ENCODE assay signal across 22 mouse cellular contexts in the genomic region with DNA sequence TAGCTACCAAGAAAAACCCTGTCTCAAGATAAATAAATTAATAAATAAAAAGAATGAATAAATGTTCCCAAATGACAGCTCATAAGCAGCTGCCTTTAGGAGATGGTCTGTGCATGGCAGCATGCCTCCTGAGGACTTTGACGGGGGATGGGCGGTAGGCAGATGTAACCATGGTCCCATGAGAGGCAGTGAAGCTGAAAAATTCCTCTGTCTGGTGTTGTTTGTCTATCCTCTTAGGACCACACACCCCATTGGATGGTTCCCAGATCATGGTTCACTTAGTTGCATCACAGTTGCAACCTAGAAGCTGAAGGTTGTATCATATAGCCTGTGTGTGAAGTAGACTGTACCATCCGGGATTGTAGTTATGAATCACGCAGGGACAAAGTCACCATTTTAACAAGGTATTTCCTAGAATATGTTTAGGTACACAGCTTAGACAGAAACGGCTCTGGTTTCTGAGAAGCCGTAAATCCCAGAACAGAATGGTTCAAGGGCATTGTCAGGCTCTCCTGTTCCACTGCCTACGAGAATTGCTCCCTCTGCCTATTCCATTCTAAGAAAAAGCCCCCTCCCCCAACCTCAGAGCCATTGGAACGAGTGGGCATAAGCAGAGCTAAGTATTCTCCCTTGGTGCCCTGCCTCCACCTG. TPM values are rescaled to one million over a fixed set of nuclear protein-coding genes. Genes with fewer than 3 reads are reported as not detected.
A peak's percentile ranks its signal among the peaks of the same experiment; 100 is the strongest.
DNase-seq lines count a peak whose midpoint lies in the region; ATAC-seq and TF ChIP-seq lines count a peak whose summit lies in the region.
"Had no signal": no experiment of that assay in that cellular context is flagged by ENCODE, and none has a peak within 500 bp of the region (broad histone marks: within the 10 kb centered on the region; RNA-seq: fewer than 3 reads in every experiment).

No protein-coding gene starts in this region.

- no peak for TF ChIP-seq EP300 in liver, embryonic 14.5 days (IDR thresholded peaks at IDR 0.05; ENCODE audit: low read depth)

- TF ChIP-seq CTCF in liver, embryonic 14.5 days (IDR thresholded peaks at IDR 0.05; ENCODE audit: low read depth), result no peak

- no peak overlapping the region for H3K4me2 ChIP-seq in liver, embryonic 14.5 days (ENCODE audit: low read depth)
- no peak overlapping the region for H3K4me2 ChIP-seq in liver, embryonic 11.5 days
- no peak overlapping the region for H3K4me2 ChIP-seq in intestine, embryonic 15.5 days (replicated peaks)
- H3K4me2 ChIP-seq: embryonic facial prominence, embryonic 13.5 days; forebrain, embryonic 13.5 days; heart, embryonic 11.5 days; hindbrain, embryonic 15.5 days; limb, embryonic 13.5 days; liver, embryonic 15.5 days had no signal

- ATAC-seq in liver, embryonic 14.5 days (ENCODE audit: insufficient read depth), result 0 out of 2 replicates have a peak, but pooled peaks have one; percentile 22
- no peak for ATAC-seq in liver, embryonic 11.5 days (replicated peaks; ENCODE audit: low FRiP score)
- ATAC-seq in intestine, embryonic 15.5 days, result no peak
- ATAC-seq: CD4-positive, CD25-positive, alpha-beta regulatory T cell, adult 4 months; forebrain, embryonic 13.5 days had no signal

- H3K27me3 ChIP-seq in heart, embryonic 10.5 days (ENCODE audit: insufficient read depth, poor library complexity, severe bottlenecking), result peaks cover 44% of the 10 kb centered on the region; the same call in 1 of the 2 replicates
- no peaks in the 10 kb centered on the region for H3K27me3 ChIP-seq in liver, embryonic 14.5 days (ENCODE audit: control insufficient read depth, insufficient read depth, low read length)
- no peaks in the 10 kb centered on the region for H3K27me3 ChIP-seq in liver, embryonic 11.5 days (replicated peaks; ENCODE audit: control insufficient read depth, insufficient read depth, low read length)
- H3K27me3 ChIP-seq in intestine, embryonic 15.5 days (replicated peaks), result 0 out of 2 replicates have a peak, but pooled peaks cover 3% of the 10 kb centered on the region
- H3K27me3 ChIP-seq: hindbrain, embryonic 15.5 days had no signal

- H3K9ac ChIP-seq in liver, embryonic 14.5 days (replicated peaks), result no peak overlapping the region
- H3K9ac ChIP-seq in liver, embryonic 11.5 days (ENCODE audit: low read depth, low read length), result no peak overlapping the region
- H3K9ac ChIP-seq in intestine, embryonic 15.5 days, result no peak overlapping the region
- H3K9ac ChIP-seq: embryonic facial prominence, embryonic 13.5 days; forebrain, embryonic 13.5 days; hindbrain, embryonic 15.5 days; limb, embryonic 13.5 days; liver, embryonic 15.5 days had no signal

- no peak overlapping the region for H3K4me3 ChIP-seq in heart, embryonic 10.5 days
- no peak overlapping the region for H3K4me3 ChIP-seq in liver, embryonic 14.5 days (ENCODE audit: insufficient read depth in 1 of 2, low read depth in 2 of 2, low read length in 2 of 2)
- H3K4me3 ChIP-seq in liver, embryonic 11.5 days (ENCODE audit: low read depth, low read length), result no peak overlapping the region
- no peak overlapping the region for H3K4me3 ChIP-seq in intestine, embryonic 15.5 days (replicated peaks)
- H3K4me3 ChIP-seq: embryonic facial prominence, embryonic 13.5 days; forebrain, embryonic 13.5 days; hindbrain, embryonic 15.5 days; layer of hippocampus, adult 2 months; limb, embryonic 13.5 days; liver, embryonic 15.5 days; midbrain, embryonic 10.5 days had no signal

- H3K4me1 ChIP-seq in heart, embryonic 10.5 days, result peaks cover 16% of the 10 kb centered on the region
- H3K4me1 ChIP-seq in liver, embryonic 14.5 days (replicated peaks; ENCODE audit: control insufficient read depth in 2 of 2, insufficient read depth in 2 of 2, low read length in 1 of 2), result 0 out of 4 replicates have a peak, but pooled peaks cover 0 to 4% of the 10 kb centered on the region in 2 experiments
- H3K4me1 ChIP-seq in liver, embryonic 11.5 days (replicated peaks; ENCODE audit: control insufficient read depth, insufficient read depth, low read length), result no peaks in the 10 kb centered on the region
- peaks cover 9% of the 10 kb centered on the region; the same call in 1 of the 2 replicates for H3K4me1 ChIP-seq in intestine, embryonic 15.5 days (replicated peaks)

- H3K27ac ChIP-seq in heart, embryonic 10.5 days, result no peak overlapping the region
- no peak overlapping the region for H3K27ac ChIP-seq in liver, embryonic 14.5 days
- H3K27ac ChIP-seq in liver, embryonic 11.5 days (ENCODE audit: low read depth, low read length), result no peak overlapping the region
- H3K27ac ChIP-seq in intestine, embryonic 15.5 days, result no peak overlapping the region
- H3K27ac ChIP-seq: embryonic facial prominence, embryonic 13.5 days; forebrain, embryonic 13.5 days; hindbrain, embryonic 15.5 days; layer of hippocampus, adult 2 months; limb, embryonic 13.5 days; liver, embryonic 15.5 days; midbrain, embryonic 10.5 days had no signal

- H3K9me3 ChIP-seq in heart, embryonic 10.5 days, result no peaks in the 10 kb centered on the region
- H3K9me3 ChIP-seq in liver, embryonic 14.5 days (ENCODE audit: control insufficient read depth, low read length), result no peaks in the 10 kb centered on the region
- H3K9me3 ChIP-seq in liver, embryonic 11.5 days (ENCODE audit: control insufficient read depth, low read length), result no peaks in the 10 kb centered on the region
- H3K9me3 ChIP-seq in intestine, embryonic 15.5 days, result no peaks in the 10 kb centered on the region
- H3K9me3 ChIP-seq: embryonic facial prominence, embryonic 13.5 days; forebrain, embryonic 13.5 days; hindbrain, embryonic 15.5 days; limb, embryonic 13.5 days; liver, embryonic 15.5 days; midbrain, embryonic 10.5 days had no signal

- DNase-seq in adrenal gland, adult 2 months, result peak; percentile 10
- DNase-seq in adrenal gland, postnatal 25 days, result no peak
- peak; percentile 60 for DNase-seq in heart, embryonic 10.5 days (ENCODE audit: low spot score)
- DNase-seq in heart, adult 18-20 months, result no peak
- DNase-seq in liver, embryonic 14.5 days (ENCODE audit: low read depth in 3 of 3, low spot score in 3 of 3), result no peak
- no peak for DNase-seq in liver, embryonic 11.5 days (ENCODE audit: low spot score)
- DNase-seq in retina, postnatal 1 day, result peak; percentile 64
- DNase-seq: adrenal gland, adult 8-10 months; cerebellum, adult 8-10 months; gastrocnemius, postnatal 36 days; kidney, postnatal 14 days; right cerebral cortex, postnatal 14 days had no signal

- WGBS in heart, embryonic 10.5 days, result 74% methylated on average over 8 of the region's 8 CpGs
- 60% methylated on average over 8 of the region's 8 CpGs for WGBS in liver, embryonic 14.5 days (ENCODE audit: insufficient replicate concordance)
- WGBS in liver, embryonic 11.5 days, result 79% methylated on average over 8 of the region's 8 CpGs
- 73% methylated on average over 8 of the region's 8 CpGs for WGBS in intestine, embryonic 15.5 days

- H3K36me3 ChIP-seq in heart, embryonic 10.5 days, result no peaks in the 10 kb centered on the region
- no peaks in the 10 kb centered on the region for H3K36me3 ChIP-seq in liver, embryonic 14.5 days (replicated peaks; ENCODE audit: control insufficient read depth, insufficient read depth, low read depth)
- H3K36me3 ChIP-seq in liver, embryonic 11.5 days (ENCODE audit: control insufficient read depth, insufficient read depth, low read length), result no peaks in the 10 kb centered on the region
- no peaks in the 10 kb centered on the region for H3K36me3 ChIP-seq in intestine, embryonic 15.5 days
- H3K36me3 ChIP-seq: embryonic facial prominence, embryonic 13.5 days; hindbrain, embryonic 15.5 days; limb, embryonic 13.5 days; liver, embryonic 15.5 days; midbrain, embryonic 10.5 days had no signal

RNA-seq across cellular contexts. Expression of gene Basp1, which starts 29.7 kb away (rescaled TPM):
- total RNA-seq in adrenal gland, adult 2 months (2021), result 1 to 10 TPM; 6.6 to 8.1 TPM
- polyA plus RNA-seq in adrenal gland, adult 2 months (2012; rRNA removed), result 2.4 and 4.2 TPM in 2 replicates
- 5.2 and 5.8 TPM in 2 replicates for total RNA-seq in adrenal gland, postnatal 25 days (2021)
- polyA plus RNA-seq in heart, embryonic 10.5 days (2016; fragmentation: Nextera tagmentation; extraction: Ambion mirVana), result 8.8 and 22.0 TPM in 2 replicates
- 1 to 10 TPM; 1.0 to 2.9 TPM for total RNA-seq in heart, adult 18-20 months (2021)
- polyA plus RNA-seq in liver, embryonic 14.5 days (2012; rRNA removed), result 2.7 and 3.8 TPM in 2 replicates
- polyA plus RNA-seq in liver, embryonic 14.5 days (2014; fragmentation: Nextera tagmentation; extraction: Ambion mirVana), result 1.6 and 1.7 TPM in 2 replicates
- 12.8 and 13.2 TPM in 2 replicates for polyA plus RNA-seq in liver, embryonic 11.5 days (2014; fragmentation: Nextera tagmentation; extraction: Ambion mirVana)
- polyA plus RNA-seq in intestine, embryonic 15.5 days (2015; fragmentation: Nextera tagmentation; extraction: Ambion mirVana), result 26.6 and 32.7 TPM in 2 replicates

Comparison
In these comparisons a context has a peak if more than half of its experiments do, and no peak if none do; other contexts are left out.
1. DNase-seq: peak in adrenal gland, adult 2 months (single experiment), heart, embryonic 10.5 days (single experiment) and retina, postnatal 1 day (single experiment); none in adrenal gland, postnatal 25 days (single experiment), heart, adult 18-20 months (0 of 2), liver, embryonic 14.5 days (0 of 3) and liver, embryonic 11.5 days (single experiment).